Mouse (Mus musculus) embryonic facial prominence, embryonic 11.5 days (tissue): ENCODE measurements around the gene Mfrp. TPM values are rescaled to one million over a fixed set of nuclear protein-coding genes. Genes with fewer than 3 reads are reported as not detected.

Experiments
- ATAC-seq: fragments of 200-750 bp; cut with Nextera tagmentation; replicated peaks from 2 replicates; pipeline ENCODE4 v1.8.0; 2017; ENCODE audit warnings: low read depth; ENCODE audit not compliant: insufficient number of reproducible peaks, low FRiP score, low TSS enrichment
- DNase-seq: peaks from one replicate; pipeline ENCODE4 v3.0.0-alpha.2; 2015; ENCODE audit warnings: low spot score
- H3K27ac ChIP-seq: fragments of 300-500 bp; sonication (generic); replicated peaks from 2 replicates; pipeline ENCODE4 v1.5.1; 2014; ENCODE audit warnings: mild to moderate bottlenecking, low read depth, low read length, control low read depth
- H3K27me3 ChIP-seq: fragments of 300-500 bp; sonication (generic); 2 replicates; pipeline ENCODE4 v1.6.1; 2014; ENCODE audit warnings: mild to moderate bottlenecking, low read length, moderate library complexity, mixed read lengths; ENCODE audit not compliant: control insufficient read depth, insufficient read depth
- H3K36me3 ChIP-seq: fragments of 300-500 bp; sonication (generic); replicated peaks from 2 replicates; pipeline ENCODE4 v1.6.1; 2014; ENCODE audit warnings: low read depth, mild to moderate bottlenecking, low read length, moderate library complexity, mixed read lengths; ENCODE audit not compliant: control insufficient read depth, insufficient read depth
- H3K4me1 ChIP-seq: fragments of 300-500 bp; sonication (generic); 2 replicates; pipeline ENCODE4 v1.6.1; 2014; ENCODE audit warnings: low read length, mixed read lengths; ENCODE audit not compliant: control insufficient read depth, insufficient read depth
- H3K4me2 ChIP-seq: fragments of 300-500 bp; sonication (generic); 2 replicates; pipeline ENCODE4 v1.6.1; 2014; ENCODE audit warnings: low read depth, mild to moderate bottlenecking, control low read depth, low read length, moderate library complexity
- H3K4me3 ChIP-seq: fragments of 300-500 bp; sonication (generic); 2 replicates; pipeline ENCODE4 v1.5.1; 2014; ENCODE audit warnings: low read depth, low read length, control low read depth
- H3K9ac ChIP-seq: fragments of 300-500 bp; sonication (generic); replicated peaks from 2 replicates; pipeline ENCODE4 v1.6.1; 2014; ENCODE audit warnings: mild to moderate bottlenecking, control low read depth, low read length
- H3K9me3 ChIP-seq: fragments of 300-500 bp; sonication (generic); replicated peaks from 2 replicates; pipeline ENCODE4 v1.6.1; 2016; ENCODE audit warnings: mild to moderate bottlenecking, low read length, inconsistent platforms, mixed read lengths; ENCODE audit not compliant: control insufficient read depth
- WGBS: fragments of 180-500 bp; shearing (Covaris S2); extraction: QIAGEN DNeasy Blood & Tissue Kit; methylation state at CpG from one replicate; pipeline ENCODE4 v1.1.7; 2014; 5-methylcytosine and 5-hydroxymethylcytosine counted together
- polyA plus RNA-seq: library from polyadenylated mRNA; unstranded; fragments of >200 nt; fragmentation: Nextera tagmentation; extraction: Ambion mirVana; gene quantifications from 2 replicates; pipeline ENCODE4 v1.2.1, GENCODE M21; 2014

Mfrp gene
- polyA plus RNA-seq, 1 experiment from 2014 or later, result 0.32 TPM

- Histone ChIP-seq H3K27ac (no peak overlapping the region), H3K9me3 (no peaks in the 10 kb centered on the region), H3K27me3 (peaks cover 4% of the 10 kb centered on the region), H3K9ac (no peak overlapping the region), H3K4me2 (no peak overlapping the region), H3K4me1 (no peaks in the 10 kb centered on the region; the same call in 1 of the 2 replicates), H3K4me3 (no peak overlapping the region), H3K36me3 (no peaks in the 10 kb centered on the region)
- WGBS, result 94% methylated on average over 5 of the region's 5 CpGs
- ATAC-seq, result no peak
- DNase-seq, result no peak
Observed at GRCm38 (mm10) chr9:44080953-44081352, 20.6 kb upstream of the Mfrp start.

DNA sequence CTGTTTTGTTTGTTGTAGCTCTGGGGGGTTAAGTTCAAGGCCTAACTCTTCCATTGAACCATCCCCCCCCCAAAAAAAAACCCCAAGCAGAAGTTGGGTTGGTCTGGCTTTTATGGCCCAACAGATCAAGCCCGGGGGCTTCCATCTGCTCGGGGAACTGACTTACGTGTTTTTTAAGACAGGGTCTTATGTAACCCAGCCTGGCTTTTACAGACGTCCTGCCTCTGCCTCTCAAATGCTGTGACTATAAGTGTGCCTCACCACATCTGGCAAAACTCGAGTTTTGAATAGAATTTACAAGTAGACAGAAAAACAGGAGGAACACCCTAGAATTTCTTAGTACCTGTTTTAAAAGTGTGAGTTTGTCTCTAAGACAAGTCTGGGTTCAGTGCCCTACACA is 19.9 kb upstream of the Mfrp start:
- no peaks in the 10 kb centered on the region for H3K9me3 ChIP-seq
- H3K4me2 ChIP-seq, result no peak overlapping the region
- no peaks in the 10 kb centered on the region; the same call in 1 of the 2 replicates for H3K4me1 ChIP-seq
- H3K27ac ChIP-seq, result no peak overlapping the region
- H3K36me3 ChIP-seq, result no peaks in the 10 kb centered on the region
- DNase-seq, result no peak
- H3K27me3 ChIP-seq, result peaks cover 6% of the 10 kb centered on the region
- ATAC-seq, result no peak
- H3K9ac ChIP-seq, result no peak overlapping the region
- H3K4me3 ChIP-seq, result no peak overlapping the region
- 69% methylated on average over 5 of the region's 5 CpGs for WGBS

DNA sequence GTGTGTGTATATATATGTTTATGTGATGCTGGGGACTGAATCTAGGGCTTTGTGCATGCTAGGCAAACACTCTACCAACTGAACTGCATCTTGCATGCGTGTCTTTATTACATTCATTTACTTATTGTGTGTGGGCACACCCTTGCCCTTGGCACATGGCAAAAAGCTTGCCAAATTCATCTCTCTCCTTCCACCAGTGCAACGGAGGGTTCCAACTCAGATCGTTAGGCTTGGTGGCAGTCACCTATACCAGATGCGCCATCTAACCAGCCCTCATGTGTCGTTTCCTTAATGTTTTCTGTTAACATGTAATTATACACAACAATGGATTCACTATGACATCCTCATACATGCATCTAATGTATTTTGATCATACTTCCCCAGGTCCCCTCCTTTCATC is 19.3 kb upstream of the Mfrp start:
- 93% methylated on average over 5 of the region's 5 CpGs for WGBS
- no peak for DNase-seq

DNA sequence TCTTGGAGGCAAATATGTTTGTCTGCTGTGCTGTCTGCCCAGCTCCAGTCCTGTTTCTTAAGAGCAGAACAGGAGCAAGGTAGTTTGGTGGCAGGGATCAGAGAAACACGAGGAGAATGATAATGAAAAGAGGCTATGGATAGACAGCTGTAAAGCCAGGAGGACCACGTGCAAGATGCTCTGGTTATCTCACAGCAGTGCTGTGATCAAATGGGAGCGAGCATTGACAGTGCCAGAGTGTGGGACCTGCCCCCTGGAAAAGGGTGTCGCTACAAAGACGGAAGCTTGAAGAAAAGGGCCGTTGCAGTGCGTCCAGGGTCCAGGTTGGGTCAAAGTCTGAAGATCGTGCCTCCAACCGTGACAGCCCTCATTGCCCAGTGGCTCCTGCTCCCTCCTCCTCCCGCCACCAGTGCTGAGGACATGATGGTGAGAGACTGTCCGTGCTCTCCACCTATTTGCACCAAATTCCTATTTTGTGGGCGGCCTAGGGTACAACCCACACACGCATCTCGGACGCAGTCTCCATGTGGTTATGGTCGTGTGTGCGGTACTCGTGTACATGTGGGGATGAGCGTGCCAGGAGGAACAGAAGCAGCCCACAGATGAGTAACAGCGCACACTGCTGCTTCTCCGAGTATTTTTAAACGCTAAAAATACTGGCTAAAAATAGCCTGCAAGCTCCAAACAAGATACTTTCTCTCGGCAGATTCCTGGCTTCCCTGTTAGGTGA is 18.0 kb upstream of the Mfrp start:
- Histone ChIP-seq H3K36me3 (no peaks in the 10 kb centered on the region), H3K27me3 (peaks cover 6% of the 10 kb centered on the region), H3K9me3 (no peaks in the 10 kb centered on the region), H3K4me1 (peaks cover 6% of the 10 kb centered on the region), H3K27ac (no peak overlapping the region), H3K9ac (no peak overlapping the region), H3K4me3 (no peak overlapping the region), H3K4me2 (peak overlapping the region; percentile 97; the same call in 1 of the 2 replicates)
- DNase-seq (no peak), ATAC-seq (no peak)
- WGBS, result 7% methylated on average over 23 of the region's 23 CpGs

More for the DNA sequence above, 19.3 kb upstream of the Mfrp start:
- H3K9ac ChIP-seq, result no peak overlapping the region
- H3K27me3 ChIP-seq, result peaks cover 6% of the 10 kb centered on the region
- no peaks in the 10 kb centered on the region for H3K9me3 ChIP-seq
- no peaks in the 10 kb centered on the region; the same call in 1 of the 2 replicates for H3K4me1 ChIP-seq
- H3K36me3 ChIP-seq, result no peaks in the 10 kb centered on the region
- no peak for ATAC-seq
- H3K4me2 ChIP-seq, result no peak overlapping the region
- H3K27ac ChIP-seq, result no peak overlapping the region
- no peak overlapping the region for H3K4me3 ChIP-seq

- peaks cover 6% of the 10 kb centered on the region for H3K4me1 ChIP-seq
- 2% methylated on average over 14 of the region's 14 CpGs for WGBS
- ATAC-seq (0 out of 2 replicates have a peak, but pooled peaks have one; percentile 11), DNase-seq (no peak)
- H3K9me3 ChIP-seq, result no peaks in the 10 kb centered on the region
- no peaks in the 10 kb centered on the region for H3K36me3 ChIP-seq
- H3K9ac ChIP-seq, result peak overlapping the region; percentile 72
- H3K4me2 ChIP-seq, result peak overlapping the region; percentile 97
- no peak overlapping the region for H3K27ac ChIP-seq
- peak overlapping the region; percentile 58 for H3K4me3 ChIP-seq
- peaks cover 6% of the 10 kb centered on the region for H3K27me3 ChIP-seq
Observed at GRCm38 (mm10) chr9:44084236-44084635, 17.3 kb upstream of the Mfrp start.

DNA sequence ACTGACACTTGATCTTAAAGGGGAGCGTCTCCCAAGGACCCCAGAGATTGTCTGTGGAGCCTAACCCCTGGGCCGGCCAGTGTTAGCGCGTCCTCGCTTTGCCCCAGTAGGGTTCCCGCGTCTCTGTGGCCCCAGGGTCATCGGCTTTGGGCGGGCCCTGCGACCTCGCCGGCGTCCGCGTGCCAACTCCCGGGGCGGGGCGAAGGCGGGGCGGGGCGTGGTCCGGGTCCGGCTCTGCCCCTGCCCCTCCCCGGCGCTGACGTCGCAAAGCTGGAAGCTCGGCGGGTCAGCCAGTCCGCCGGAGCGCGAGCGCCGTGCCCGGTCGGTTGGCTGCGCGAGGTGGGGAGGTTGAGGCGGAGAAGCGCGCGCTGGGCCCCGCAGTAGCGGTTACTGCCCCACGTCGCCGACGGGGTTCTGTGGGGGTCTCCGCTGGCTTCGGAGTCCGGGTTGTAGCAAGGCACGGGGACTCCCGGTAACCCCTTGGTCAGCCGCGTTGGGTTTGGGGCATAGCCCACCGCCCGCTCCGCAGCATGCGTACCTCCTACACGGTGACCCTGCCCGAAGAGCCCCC is 16.8 kb upstream of the Mfrp start:
- DNase-seq (peak; percentile 90), ATAC-seq (peak; percentile 79)
- Histone ChIP-seq H3K27me3 (peaks cover 6% of the 10 kb centered on the region), H3K4me2 (peak overlapping the region; percentile 97), H3K27ac (no peak overlapping the region), H3K9me3 (no peaks in the 10 kb centered on the region), H3K4me1 (peaks cover 6% of the 10 kb centered on the region), H3K9ac (peak overlapping the region; percentile 72), H3K4me3 (peak overlapping the region; percentile 58), H3K36me3 (no peaks in the 10 kb centered on the region)
- under 1% methylated on average over 62 of the region's 62 CpGs for WGBS

DNA sequence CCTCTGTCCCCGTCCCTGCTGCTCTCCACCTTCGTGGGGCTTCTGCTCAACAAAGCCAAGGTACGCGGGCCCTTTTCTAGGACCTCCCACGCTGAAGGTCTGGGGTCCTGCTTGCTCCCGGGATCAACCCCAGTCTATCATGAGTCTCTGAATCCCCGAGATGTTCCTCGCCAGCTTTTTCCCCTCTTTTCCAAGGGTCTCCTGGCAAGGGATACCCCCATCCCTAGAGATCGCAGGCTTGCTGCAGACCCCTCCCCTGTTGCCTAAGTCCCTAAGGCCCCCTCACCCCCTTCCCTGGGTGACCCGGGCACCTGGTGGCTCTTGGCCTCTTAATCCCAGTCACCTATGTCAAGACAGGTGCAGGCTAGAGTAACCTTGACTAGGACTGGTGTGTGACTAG is 16.3 kb upstream of the Mfrp start:
- H3K9me3 ChIP-seq, result no peaks in the 10 kb centered on the region
- H3K27ac ChIP-seq, result no peak overlapping the region
- no peaks in the 10 kb centered on the region for H3K36me3 ChIP-seq
- peak overlapping the region; percentile 58 for H3K4me3 ChIP-seq
- H3K9ac ChIP-seq, result peak overlapping the region; percentile 72
- DNase-seq (no peak), ATAC-seq (no peak)
- peak overlapping the region; percentile 97 for H3K4me2 ChIP-seq
- WGBS, result 2% methylated on average over 10 of the region's 10 CpGs
- peaks cover 6% of the 10 kb centered on the region for H3K4me1 ChIP-seq
- peaks cover 6% of the 10 kb centered on the region for H3K27me3 ChIP-seq
